ENCODE assay signal across 8 mouse cellular contexts in genomic region chr5:140370446-140371254, GRCm38 (mm10). TPM values are rescaled to one million over a fixed set of nuclear protein-coding genes. Genes with fewer than 3 reads are reported as not detected.
DNase-seq lines count a peak whose midpoint lies in the region; ATAC-seq and TF ChIP-seq lines count a peak whose summit lies in the region.

No protein-coding gene starts in this region.

- WGBS in heart, postnatal 0 days: 56% methylated on average over 6 of the region's 6 CpGs
- 34% methylated on average over 6 of the region's 6 CpGs for WGBS in liver, adult 2 months
- 93% methylated on average over 6 of the region's 6 CpGs for WGBS in thymus, adult 2 months

- TF ChIP-seq EP300 in heart, postnatal 0 days (IDR thresholded peaks at IDR 0.05; ENCODE audit: low read depth): no peak

- H3K4me3 ChIP-seq in heart, postnatal 0 days (ENCODE audit: low read depth, low read length): no peak overlapping the region
- H3K4me3 ChIP-seq in liver, adult 2 months (ENCODE audit: insufficient read depth, low read depth, low read length): no peak overlapping the region
- H3K4me3 ChIP-seq in thymus, adult 2 months (ENCODE audit: control insufficient read depth, insufficient read depth, low read length): no peak overlapping the region

- H3K27ac ChIP-seq in heart, postnatal 0 days (ENCODE audit: low read depth): peak overlapping the region; percentile 43; the same call in 1 of the 2 replicates
- peak overlapping the region; percentile 70 for H3K27ac ChIP-seq in liver, adult 2 months (replicated peaks; ENCODE audit: insufficient read depth, low read depth, low read length)
- H3K27ac ChIP-seq in thymus, adult 2 months (ENCODE audit: control insufficient read depth, insufficient read depth, low read length): no peak overlapping the region

- H3K79me2 ChIP-seq in liver, adult 2 months (ENCODE audit: control insufficient read depth, insufficient read depth, low read length): peaks cover 39% of the 10 kb centered on the region

- peak; percentile 52 to 69 for DNase-seq in heart, adult 18-20 months
- no peak for DNase-seq in heart, postnatal 4 days
- no peak for DNase-seq in heart, postnatal 0 days (ENCODE audit: low spot score)
- DNase-seq in liver, adult 2 months (ENCODE audit: extremely low read depth, low read depth, low spot score): peak; percentile 73
- no peak for DNase-seq in thymus, adult 2 months
- no peak for DNase-seq in left cerebral cortex, adult 9 months (ENCODE audit: low spot score in 2 of 2)
- DNase-seq in thymus, postnatal 36 days: no peak

- 0 out of 2 replicates have a peak, but pooled peaks cover 5% of the 10 kb centered on the region for H3K4me1 ChIP-seq in heart, postnatal 0 days (ENCODE audit: control insufficient read depth, insufficient read depth)
- H3K4me1 ChIP-seq in liver, adult 2 months (ENCODE audit: control insufficient read depth, insufficient read depth, low read length): peaks cover 31% of the 10 kb centered on the region
- no peaks in the 10 kb centered on the region for H3K4me1 ChIP-seq in thymus, adult 2 months (replicated peaks; ENCODE audit: control insufficient read depth, insufficient read depth, low read length)

- no peak overlapping the region for H3K4me2 ChIP-seq in heart, postnatal 0 days (ENCODE audit: low read depth, low read length)

- ATAC-seq in heart, postnatal 0 days (ENCODE audit: insufficient read depth, low read depth): no peak
- ATAC-seq in megakaryocyte-erythroid progenitor cell, adult 5-6 weeks (replicated peaks; ENCODE audit: low FRiP score, low TSS enrichment, poor library complexity, severe bottlenecking): peak; percentile 48

- TF ChIP-seq CTCF in heart, postnatal 0 days (IDR thresholded peaks at IDR 0.05; ENCODE audit: low read depth): no peak
- no peak for TF ChIP-seq CTCF in liver, adult 2 months (IDR thresholded peaks at IDR 0.05; ENCODE audit: low read depth, low read length)
- TF ChIP-seq CTCF in thymus, adult 2 months (IDR thresholded peaks at IDR 0.05; ENCODE audit: borderline replicate concordance, control insufficient read depth, extremely low read depth, insufficient read depth, low read length, poor library complexity): no peak

- H3K27me3 ChIP-seq in heart, postnatal 0 days (ENCODE audit: control insufficient read depth, insufficient read depth, low read length): no peaks in the 10 kb centered on the region
- no peaks in the 10 kb centered on the region for H3K27me3 ChIP-seq in liver, adult 2 months (ENCODE audit: control insufficient read depth, insufficient read depth, low read length)
- no peaks in the 10 kb centered on the region for H3K27me3 ChIP-seq in thymus, adult 2 months (ENCODE audit: control insufficient read depth, insufficient read depth, low read length)

- no peaks in the 10 kb centered on the region for H3K9me3 ChIP-seq in heart, postnatal 0 days (replicated peaks; ENCODE audit: control insufficient read depth, low read length)

- no peaks in the 10 kb centered on the region for H3K36me3 ChIP-seq in heart, postnatal 0 days (replicated peaks; ENCODE audit: control insufficient read depth, insufficient read depth, low read length)
- H3K36me3 ChIP-seq in liver, adult 2 months (ENCODE audit: control insufficient read depth, insufficient read depth, low read length): no peaks in the 10 kb centered on the region
- no peaks in the 10 kb centered on the region for H3K36me3 ChIP-seq in thymus, adult 2 months (ENCODE audit: control insufficient read depth, insufficient read depth, low read length)

- no peak overlapping the region; the same call in 1 of the 2 replicates for H3K9ac ChIP-seq in heart, postnatal 0 days (replicated peaks; ENCODE audit: low read depth, low read length)
- H3K9ac ChIP-seq in liver, adult 2 months (ENCODE audit: low read depth, low read length): no peak overlapping the region

- no peak for TF ChIP-seq POLR2A in liver, adult 2 months (IDR thresholded peaks at IDR 0.05; ENCODE audit: extremely low read depth, insufficient read depth, low read length)
- no peak for TF ChIP-seq POLR2A in thymus, adult 2 months (IDR thresholded peaks at IDR 0.05; ENCODE audit: control insufficient read depth, extremely low read depth, insufficient read depth, low read length, poor library complexity)

RNA-seq across cellular contexts. Expression of gene Snx8, which starts 18.4 kb away (rescaled TPM):
- 10 to 100 TPM; 15.3 to 17.3 TPM for total RNA-seq in heart, adult 18-20 months (2021)
- total RNA-seq in heart, postnatal 4 days (2021): 10 to 100 TPM; 19.6 to 20.0 TPM
- 24.8 and 30.8 TPM in 2 replicates for total RNA-seq in heart, postnatal 0 days (2014; rRNA removed; ENCODE audit: low replicate concordance)
- polyA plus RNA-seq in heart, postnatal 0 days (2015; fragmentation: Nextera tagmentation; extraction: Ambion mirVana): 11.7 and 13.3 TPM in 2 replicates
- 12.5 and 14.0 TPM in 2 replicates for total RNA-seq in liver, adult 2 months (2014; rRNA removed)
- polyA plus RNA-seq in liver, adult 2 months (2012; rRNA removed): 10.2 and 11.2 TPM in 2 replicates
- total RNA-seq in megakaryocyte-erythroid progenitor cell, adult 5-6 weeks (2014; fragmentation: Nextera tagmentation): 4.3 and 11.1 TPM in 2 replicates
- 6.6 and 8.6 TPM in 2 replicates for total RNA-seq in megakaryocyte-erythroid progenitor cell, adult 5-6 weeks (2017)
- 12.4 and 14.7 TPM in 2 replicates for polyA plus RNA-seq in thymus, adult 2 months (2012; rRNA removed)

RNA-seq across cellular contexts. Expression of gene Mrm2, which starts 39.0 kb away (rescaled TPM):
- total RNA-seq in heart, adult 18-20 months (2021): 10 to 100 TPM; 13.7 to 14.4 TPM
- 1 to 10 TPM; 7.2 to 7.8 TPM for total RNA-seq in heart, postnatal 4 days (2021)
- total RNA-seq in heart, postnatal 0 days (2014; rRNA removed; ENCODE audit: low replicate concordance): 13.9 and 19.5 TPM in 2 replicates
- polyA plus RNA-seq in heart, postnatal 0 days (2015; fragmentation: Nextera tagmentation; extraction: Ambion mirVana): 16.9 and 17.8 TPM in 2 replicates
- 6.8 and 8.0 TPM in 2 replicates for total RNA-seq in liver, adult 2 months (2014; rRNA removed)
- polyA plus RNA-seq in liver, adult 2 months (2012; rRNA removed): 8.4 and 8.9 TPM in 2 replicates
- total RNA-seq in megakaryocyte-erythroid progenitor cell, adult 5-6 weeks (2014; fragmentation: Nextera tagmentation): 13.5 and 15.0 TPM in 2 replicates
- 6.0 and 10.0 TPM in 2 replicates for total RNA-seq in megakaryocyte-erythroid progenitor cell, adult 5-6 weeks (2017)
- 9.0 and 10.0 TPM in 2 replicates for polyA plus RNA-seq in thymus, adult 2 months (2012; rRNA removed)

RNA-seq across cellular contexts. Expression of gene Eif3b, which starts 48.5 kb away (rescaled TPM):
- 10 to 100 TPM; 97.4 to 97.6 TPM for total RNA-seq in heart, adult 18-20 months (2021)
- 100 to 1,000 TPM; 118 to 122 TPM for total RNA-seq in heart, postnatal 4 days (2021)
- 37.4 and 38.9 TPM in 2 replicates for total RNA-seq in heart, postnatal 0 days (2014; rRNA removed; ENCODE audit: low replicate concordance)
- polyA plus RNA-seq in heart, postnatal 0 days (2015; fragmentation: Nextera tagmentation; extraction: Ambion mirVana): 36.6 and 40.0 TPM in 2 replicates
- 37.9 and 51.5 TPM in 2 replicates for total RNA-seq in liver, adult 2 months (2014; rRNA removed)
- polyA plus RNA-seq in liver, adult 2 months (2012; rRNA removed): 58.3 and 64.8 TPM in 2 replicates
- 262 and 301 TPM in 2 replicates for total RNA-seq in megakaryocyte-erythroid progenitor cell, adult 5-6 weeks (2014; fragmentation: Nextera tagmentation)
- 239 and 260 TPM in 2 replicates for total RNA-seq in megakaryocyte-erythroid progenitor cell, adult 5-6 weeks (2017)
- 114 and 121 TPM in 2 replicates for polyA plus RNA-seq in thymus, adult 2 months (2012; rRNA removed)

RNA-seq across cellular contexts. Expression of gene Nudt1, which starts 49.2 kb away (rescaled TPM):
- total RNA-seq in heart, adult 18-20 months (2021): 10 to 100 TPM; 10.1 to 13.0 TPM
- total RNA-seq in heart, postnatal 4 days (2021): 10 to 100 TPM; 16.2 to 18.6 TPM
- 11.3 and 31.0 TPM in 2 replicates for total RNA-seq in heart, postnatal 0 days (2014; rRNA removed; ENCODE audit: low replicate concordance)
- polyA plus RNA-seq in heart, postnatal 0 days (2015; fragmentation: Nextera tagmentation; extraction: Ambion mirVana): 17.4 and 18.1 TPM in 2 replicates
- total RNA-seq in liver, adult 2 months (2014; rRNA removed): 20.7 and 25.3 TPM in 2 replicates
- polyA plus RNA-seq in liver, adult 2 months (2012; rRNA removed): 15.8 and 20.2 TPM in 2 replicates
- total RNA-seq in megakaryocyte-erythroid progenitor cell, adult 5-6 weeks (2014; fragmentation: Nextera tagmentation): 24.4 and 45.5 TPM in 2 replicates
- total RNA-seq in megakaryocyte-erythroid progenitor cell, adult 5-6 weeks (2017): 58.2 and 65.2 TPM in 2 replicates
- 23.3 and 25.0 TPM in 2 replicates for polyA plus RNA-seq in thymus, adult 2 months (2012; rRNA removed)

RNA-seq across cellular contexts. Expression of gene Mad1l1, which starts 49.3 kb away (rescaled TPM):
- 1 to 10 TPM; 8.4 to 8.5 TPM for total RNA-seq in heart, adult 18-20 months (2021)
- 10 to 100 TPM; 22.1 to 28.5 TPM for total RNA-seq in heart, postnatal 4 days (2021)
- 10.1 and 20.6 TPM in 2 replicates for total RNA-seq in heart, postnatal 0 days (2014; rRNA removed; ENCODE audit: low replicate concordance)
- polyA plus RNA-seq in heart, postnatal 0 days (2015; fragmentation: Nextera tagmentation; extraction: Ambion mirVana): 15.0 and 15.1 TPM in 2 replicates
- total RNA-seq in liver, adult 2 months (2014; rRNA removed): 6.4 and 6.7 TPM in 2 replicates
- 13.0 and 14.4 TPM in 2 replicates for polyA plus RNA-seq in liver, adult 2 months (2012; rRNA removed)
- 30.4 and 34.2 TPM in 2 replicates for total RNA-seq in megakaryocyte-erythroid progenitor cell, adult 5-6 weeks (2014; fragmentation: Nextera tagmentation)
- total RNA-seq in megakaryocyte-erythroid progenitor cell, adult 5-6 weeks (2017): 61.6 and 66.9 TPM in 2 replicates
- 197 and 252 TPM in 2 replicates for polyA plus RNA-seq in thymus, adult 2 months (2012; rRNA removed)

Comparison
In these comparisons a context has a peak if more than half of its experiments do, and no peak if none do; other contexts are left out.
1. DNase-seq: peak in heart, adult 18-20 months (2 of 2) and liver, adult 2 months (single experiment); none in heart, postnatal 4 days (single experiment), heart, postnatal 0 days (single experiment), thymus, adult 2 months (single experiment), left cerebral cortex, adult 9 months (0 of 2) and thymus, postnatal 36 days (0 of 2).